Mouse (Mus musculus): ENCODE measurements around the gene Dennd4a.
A peak's percentile ranks its signal among the peaks of the same experiment; 100 is the strongest.

Dennd4a gene

DNA sequence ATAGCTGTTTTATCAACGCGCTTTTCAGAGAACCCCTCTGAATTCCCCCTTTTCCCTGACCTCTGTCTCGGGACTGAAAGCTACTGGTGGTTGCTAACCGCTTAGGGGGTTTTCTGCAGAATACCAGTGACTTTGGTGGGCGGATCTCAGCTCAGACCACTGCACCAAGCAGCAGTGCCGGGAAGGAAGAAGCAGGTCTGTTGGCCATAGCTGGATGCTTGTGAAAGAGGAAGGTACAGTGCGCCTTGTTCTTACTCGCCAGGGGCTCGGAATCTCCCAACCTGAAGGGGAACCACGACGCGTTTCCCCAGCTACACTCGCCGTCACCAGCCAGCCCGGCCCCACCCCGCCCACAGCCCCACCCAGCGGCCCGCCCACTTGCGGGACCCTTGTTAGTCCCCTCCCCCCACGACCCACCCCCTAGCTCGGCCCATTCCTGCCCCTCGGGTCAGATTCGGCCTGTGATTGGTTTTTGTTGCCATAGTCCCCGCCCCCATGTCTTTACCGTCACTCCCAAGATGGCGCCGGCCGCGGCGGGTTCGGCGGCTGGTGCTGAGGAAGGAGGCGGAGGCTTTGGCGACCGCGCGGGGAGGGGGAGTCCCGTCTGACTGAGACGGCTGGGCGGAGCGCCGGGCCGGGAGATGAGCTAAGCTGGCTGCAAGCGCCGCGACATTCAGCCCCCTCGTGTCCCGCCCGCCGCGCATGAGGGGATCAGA lies at the start of gene Dennd4a:
Gene Dennd4a (plus strand): TSS at position 519 of the 716 bp plus-strand sequence.
- peak; percentile 98 for DNase-seq (ENCODE audit: low spot score)

DNA sequence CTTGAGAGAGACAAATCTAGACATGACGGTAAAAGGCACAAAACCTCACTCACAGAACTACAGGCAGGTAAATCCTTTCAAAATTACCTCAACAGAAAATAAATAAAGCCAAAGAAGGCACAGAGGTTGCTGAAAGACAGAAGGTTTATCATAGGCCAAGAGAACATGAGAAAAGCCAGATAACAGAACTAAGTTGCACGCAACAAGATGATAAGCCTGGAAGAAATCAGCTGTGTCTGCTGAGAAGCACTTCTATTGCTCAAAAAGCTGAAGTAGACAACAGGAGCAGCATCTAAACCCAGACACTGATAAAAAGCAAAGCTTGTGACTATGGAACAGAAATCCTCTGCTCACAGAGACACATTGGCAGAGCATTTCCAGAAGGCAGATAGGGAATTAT lies 46.3 kb upstream of the Dennd4a start:
- DNase-seq (ENCODE audit: low spot score) = no peak

DNA sequence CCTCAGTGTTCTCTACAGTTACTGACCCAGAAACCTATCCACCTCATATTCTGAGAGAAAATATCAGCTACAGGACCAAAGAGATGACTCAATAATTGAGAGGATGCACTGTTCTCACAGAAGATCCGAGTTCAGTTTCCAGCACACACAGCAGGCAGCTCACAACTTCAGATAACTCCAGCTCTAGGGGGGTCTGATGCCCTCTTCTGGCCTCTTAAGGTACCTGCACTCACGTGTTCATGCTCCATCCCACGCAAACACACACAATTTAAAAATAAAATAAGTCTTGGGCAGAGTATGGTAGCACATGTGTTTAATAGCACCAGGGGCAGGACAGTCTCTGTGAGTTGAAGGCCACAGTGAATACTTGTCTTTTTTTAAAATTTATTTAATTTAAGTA lies 45.0 kb upstream of the Dennd4a start:
- DNase-seq (ENCODE audit: low spot score) = no peak

DNA sequence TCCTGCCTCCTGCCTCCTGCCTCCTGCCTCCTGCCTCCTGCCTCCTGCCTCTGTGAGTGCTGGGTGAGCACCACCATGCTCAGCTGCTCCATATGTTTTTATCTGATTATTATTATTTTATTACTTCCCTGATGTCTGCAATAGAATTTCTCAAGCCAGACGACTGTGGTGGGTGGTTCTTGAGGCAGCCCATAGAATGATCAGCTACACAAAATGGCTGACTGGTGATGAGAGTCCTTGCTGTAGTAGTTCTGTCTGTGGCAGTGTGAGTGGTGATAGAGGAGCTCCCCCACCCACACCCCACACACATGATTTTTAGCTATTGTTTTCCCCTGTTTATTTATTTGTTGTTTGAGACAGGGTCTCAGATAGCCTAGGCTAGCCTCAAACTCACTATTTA lies 43.3 kb upstream of the Dennd4a start:
- no peak for DNase-seq (ENCODE audit: low spot score)

DNA sequence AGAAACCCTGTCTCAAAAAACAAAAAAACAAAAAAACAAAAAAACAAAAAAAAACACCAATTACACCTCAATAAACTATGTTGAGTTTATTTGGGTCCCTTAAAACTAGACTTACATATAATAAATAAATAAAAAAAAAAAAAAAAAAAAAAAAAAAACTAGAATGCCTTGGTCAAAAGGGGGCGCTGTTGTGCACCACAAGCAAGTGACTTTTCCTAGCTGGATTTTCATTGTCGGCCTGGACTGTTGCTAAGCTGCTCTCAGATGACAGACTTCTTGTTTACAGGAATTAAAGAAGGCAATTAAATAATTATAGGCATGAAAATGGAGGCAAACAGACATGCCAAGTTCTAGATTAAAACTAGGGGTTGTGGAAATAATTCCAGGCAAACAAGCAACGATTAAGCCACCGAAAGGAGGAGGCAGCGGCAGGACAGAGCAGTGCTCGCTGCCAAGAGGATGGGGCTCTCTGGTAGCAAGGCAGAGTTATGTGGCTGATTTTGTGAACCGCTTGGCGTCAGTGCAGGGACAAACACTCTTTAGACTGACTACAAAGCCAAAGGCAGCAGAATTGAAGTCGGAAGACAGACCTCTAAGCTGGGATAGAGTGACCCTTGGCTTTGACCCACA lies 42.0 kb upstream of the Dennd4a start:
- DNase-seq (ENCODE audit: low spot score) = no peak

DNA sequence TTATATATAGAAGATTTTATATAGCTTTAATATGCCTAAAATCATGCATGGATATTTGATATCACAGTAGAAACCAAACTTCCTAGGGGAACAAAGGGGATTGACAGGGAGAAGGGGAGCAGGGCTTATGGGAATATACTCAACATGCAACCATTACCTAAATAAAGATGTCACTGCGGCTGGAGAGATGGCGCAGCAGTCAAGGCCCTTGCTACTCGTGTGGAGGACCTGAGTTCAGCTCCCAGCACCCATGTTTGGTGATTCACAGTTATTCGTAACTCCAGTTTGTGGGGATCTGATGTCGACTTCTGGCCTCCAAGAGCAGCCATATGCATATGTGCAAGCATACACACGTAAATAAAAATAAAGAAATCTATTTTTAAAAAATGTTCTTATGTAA lies 41.2 kb upstream of the Dennd4a start:
- DNase-seq (ENCODE audit: low spot score) = no peak

DNA sequence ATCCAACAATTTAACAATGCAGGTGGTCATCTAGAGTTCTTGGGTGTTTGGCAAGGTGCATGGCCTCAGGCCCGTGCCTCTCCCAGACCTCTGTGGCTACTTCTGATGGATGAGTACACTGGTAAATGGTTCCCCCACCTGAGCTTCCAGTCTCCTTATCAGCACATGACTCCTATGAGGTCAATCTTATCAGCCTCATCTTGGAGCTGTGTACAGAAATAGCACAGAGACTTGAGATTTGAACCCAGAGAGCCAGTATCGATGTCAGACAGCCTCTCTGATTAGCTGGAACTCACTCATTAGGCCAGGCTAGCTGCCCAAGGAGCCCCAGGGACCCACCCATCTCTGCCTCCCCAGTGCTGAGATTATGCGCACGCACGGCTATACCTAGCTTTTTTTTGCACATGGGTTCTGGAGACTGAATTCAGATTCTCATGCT lies 40.7 kb upstream of the Dennd4a start:
- no peak for DNase-seq (ENCODE audit: low spot score)

DNA sequence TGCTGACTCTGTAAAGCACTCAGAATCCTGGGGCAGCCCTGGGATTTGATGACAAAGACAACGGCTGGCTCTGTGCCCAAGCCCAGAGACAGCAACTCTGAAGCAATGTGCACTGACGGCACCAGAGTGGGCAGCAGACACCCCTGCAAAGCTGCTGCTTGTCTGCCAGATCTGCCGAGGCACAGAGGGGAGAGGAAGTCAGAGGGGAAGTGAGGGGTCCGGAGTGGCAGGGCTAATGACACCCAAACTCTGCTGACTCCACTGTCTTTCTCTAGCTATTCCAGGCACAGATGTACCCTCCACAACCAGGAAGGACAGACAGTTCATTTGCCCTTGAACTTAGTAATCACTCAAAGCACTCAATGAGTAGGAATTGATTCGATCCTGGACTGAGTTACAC lies 39.9 kb upstream of the Dennd4a start:
- no peak for DNase-seq (ENCODE audit: low spot score)

DNA sequence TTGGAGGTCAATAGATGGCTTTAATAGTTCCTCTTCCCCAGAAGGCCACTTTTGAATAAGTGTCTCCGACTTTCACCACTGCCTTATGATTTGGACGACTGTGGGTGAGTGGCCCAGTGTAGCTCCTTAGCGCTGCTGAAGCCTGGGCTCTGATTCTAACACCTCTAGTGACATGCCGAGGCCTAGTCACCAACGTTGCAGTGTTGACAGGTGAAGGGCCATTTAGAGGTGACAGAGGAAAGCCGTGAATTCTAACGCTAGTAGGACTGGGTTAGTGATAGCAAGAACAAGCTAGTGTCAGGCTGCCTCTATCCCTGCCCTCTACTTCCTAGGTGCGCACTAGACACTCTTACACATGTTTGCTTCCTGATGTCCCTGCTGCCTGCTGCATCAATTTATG lies 37.9 kb upstream of the Dennd4a start:
- DNase-seq (ENCODE audit: low spot score) = no peak

DNA sequence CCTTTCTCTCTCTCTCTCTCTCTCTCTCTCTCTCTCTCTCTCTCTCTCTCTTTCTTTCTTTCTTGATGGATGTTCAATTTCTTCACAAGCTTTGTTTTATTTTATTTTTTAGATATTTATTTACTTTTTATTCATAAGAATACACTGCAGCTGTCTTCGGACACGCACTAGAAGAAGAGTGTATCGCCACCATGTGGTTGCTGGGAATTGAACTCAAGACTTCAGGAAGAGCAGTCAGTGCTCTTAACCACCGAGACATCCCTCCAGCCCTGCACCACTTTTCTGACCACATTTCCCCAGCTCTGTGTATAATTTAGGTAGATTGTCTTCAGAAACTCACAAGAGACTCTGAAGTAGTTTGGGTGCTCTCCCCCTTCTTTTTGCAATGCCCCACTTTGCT lies 37.2 kb upstream of the Dennd4a start:
- DNase-seq (ENCODE audit: low spot score) = no peak

DNA sequence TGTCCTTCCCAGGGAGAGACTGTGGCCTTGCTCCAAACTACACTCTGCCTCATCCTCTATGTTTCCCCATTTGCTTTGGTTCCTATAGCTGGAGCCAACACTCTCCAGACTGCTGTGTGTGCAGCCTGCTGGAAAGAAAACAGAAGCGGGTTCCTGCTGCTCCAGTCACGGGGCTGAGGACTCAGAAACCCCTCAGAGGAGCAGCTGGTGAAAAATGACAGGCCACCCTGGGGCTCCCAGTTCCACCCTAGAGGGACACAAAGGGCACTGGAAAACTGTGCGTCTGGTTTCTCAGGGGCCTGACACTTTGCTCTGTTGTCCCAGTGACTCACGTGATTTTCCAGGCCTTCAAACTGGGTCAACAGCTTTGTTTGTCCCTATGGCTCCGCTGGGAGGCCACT lies 36.7 kb upstream of the Dennd4a start:
- no peak for DNase-seq (ENCODE audit: low spot score)

DNA sequence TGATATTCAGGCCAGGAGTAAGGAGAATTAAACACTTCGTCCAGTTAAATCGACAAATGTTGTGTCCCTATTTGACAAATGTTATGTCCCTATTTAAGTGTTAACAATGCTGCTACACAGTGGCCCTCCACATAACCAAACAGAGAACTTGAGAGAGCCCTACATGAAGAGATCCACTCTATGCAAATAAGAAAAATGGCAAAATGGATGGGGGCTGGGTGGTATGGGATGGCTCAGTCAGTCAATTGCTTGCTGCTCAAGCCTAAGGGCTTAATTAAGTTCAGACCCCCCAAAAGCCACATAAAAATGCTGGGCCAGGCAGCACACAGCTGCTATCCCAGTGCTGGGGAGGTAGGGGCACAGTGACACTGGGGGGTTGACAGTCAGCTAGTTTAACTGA lies 36.3 kb upstream of the Dennd4a start:
- no peak for DNase-seq (ENCODE audit: low spot score)

DNA sequence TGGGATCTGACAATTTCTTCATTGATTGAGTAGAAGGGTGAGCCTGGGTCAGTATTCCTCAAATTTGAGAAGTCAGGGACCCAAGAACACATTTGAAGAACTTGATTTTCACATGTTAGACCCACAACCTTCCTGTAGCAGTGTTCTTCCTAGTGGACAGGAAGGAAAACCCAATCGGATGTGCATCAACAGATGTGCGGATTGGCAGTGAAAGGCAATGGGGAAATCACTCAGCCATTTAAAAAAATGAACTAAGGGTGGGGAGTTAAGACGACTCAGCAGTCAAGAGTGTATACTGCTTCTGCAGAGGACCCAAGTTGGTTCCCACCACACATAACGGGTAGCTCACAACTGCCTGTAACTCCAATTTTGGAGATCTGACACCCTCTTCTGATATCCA lies 35.6 kb upstream of the Dennd4a start:
- no peak for DNase-seq (ENCODE audit: low spot score)

DNA sequence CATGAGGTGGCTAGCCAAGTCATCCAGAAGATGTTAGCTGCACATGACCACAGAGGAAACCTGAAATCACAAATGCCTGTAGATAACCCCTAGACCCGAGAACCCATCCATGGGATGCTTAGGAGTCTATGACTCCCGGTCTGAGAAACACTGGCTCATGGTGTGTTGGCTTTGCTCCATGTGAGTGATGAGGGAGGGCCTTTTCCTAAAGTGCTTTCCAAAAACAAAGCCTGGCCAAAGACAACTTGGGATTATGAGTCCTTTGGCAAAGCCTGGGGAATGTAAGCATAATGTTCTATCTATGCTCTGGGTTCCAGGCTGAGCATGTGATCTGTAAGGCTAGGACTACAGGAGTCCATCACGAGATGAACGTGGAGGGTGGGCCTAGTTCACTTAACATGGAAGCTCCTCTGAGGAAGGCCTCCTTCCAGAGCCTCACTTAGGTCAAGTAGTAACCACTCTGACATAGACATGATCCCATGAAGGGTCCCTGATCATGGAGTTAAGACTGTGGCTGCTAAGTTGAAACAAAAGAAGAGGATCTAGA lies 33.6 kb upstream of the Dennd4a start:
- DNase-seq (ENCODE audit: low spot score) = no peak

DNA sequence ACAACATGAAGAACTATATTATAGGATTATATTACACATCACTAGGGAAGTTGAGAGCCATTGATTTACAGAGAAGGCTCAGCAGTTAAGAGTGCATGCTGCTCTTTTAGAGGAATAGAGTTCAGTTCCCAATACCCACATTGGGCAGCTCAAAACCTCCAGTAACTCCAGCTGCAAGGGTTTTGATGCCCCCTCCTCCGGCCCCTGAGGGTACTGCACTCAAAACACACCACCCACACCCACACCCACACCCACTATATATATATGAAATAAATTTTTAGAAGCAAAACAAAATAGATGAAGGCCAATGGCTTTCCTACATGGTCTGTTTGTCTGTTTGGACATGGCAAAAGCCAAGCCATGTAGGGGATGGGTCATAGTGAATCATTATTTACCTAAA lies 33.0 kb upstream of the Dennd4a start:
- no peak for DNase-seq (ENCODE audit: low spot score)

DNA sequence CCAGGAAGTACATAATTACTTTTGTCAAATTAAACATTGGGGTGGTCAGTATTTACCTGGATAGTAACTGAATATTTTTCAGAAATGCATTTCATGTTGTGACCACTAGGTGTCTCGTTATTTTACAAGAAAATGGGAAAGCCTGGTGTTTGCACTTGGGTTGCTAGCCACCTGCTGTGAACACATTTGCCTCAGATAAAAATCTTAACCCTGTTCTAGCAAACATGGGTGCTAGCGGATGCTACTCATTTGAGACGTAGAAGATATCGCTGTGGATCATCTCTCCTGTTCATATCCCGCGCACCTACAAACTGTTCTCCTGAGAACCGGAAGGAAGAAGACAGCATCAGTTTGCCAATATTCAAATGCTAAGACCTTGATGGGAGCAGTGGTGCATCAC lies 31.5 kb upstream of the Dennd4a start:
- DNase-seq (ENCODE audit: low spot score) = no peak

DNA sequence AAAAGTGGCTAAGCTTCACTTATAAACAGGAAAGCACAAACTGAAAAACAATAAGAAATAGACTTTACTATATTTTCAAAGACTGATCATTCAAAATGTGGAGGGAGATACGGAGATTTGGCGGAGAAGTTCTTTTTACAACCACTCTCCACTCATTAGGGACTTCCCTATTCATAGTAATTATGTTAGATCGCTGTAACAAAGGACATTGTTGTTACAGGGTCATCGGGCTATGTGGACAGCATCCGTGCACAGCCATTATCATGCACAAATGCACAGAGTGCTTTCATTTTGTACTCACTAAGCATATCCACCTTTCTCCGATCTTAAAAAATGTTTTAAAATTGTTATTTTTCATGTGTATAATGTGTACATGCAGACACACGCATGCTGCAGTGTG lies 27.6 kb upstream of the Dennd4a start:
- no peak for DNase-seq (ENCODE audit: low spot score)

DNA sequence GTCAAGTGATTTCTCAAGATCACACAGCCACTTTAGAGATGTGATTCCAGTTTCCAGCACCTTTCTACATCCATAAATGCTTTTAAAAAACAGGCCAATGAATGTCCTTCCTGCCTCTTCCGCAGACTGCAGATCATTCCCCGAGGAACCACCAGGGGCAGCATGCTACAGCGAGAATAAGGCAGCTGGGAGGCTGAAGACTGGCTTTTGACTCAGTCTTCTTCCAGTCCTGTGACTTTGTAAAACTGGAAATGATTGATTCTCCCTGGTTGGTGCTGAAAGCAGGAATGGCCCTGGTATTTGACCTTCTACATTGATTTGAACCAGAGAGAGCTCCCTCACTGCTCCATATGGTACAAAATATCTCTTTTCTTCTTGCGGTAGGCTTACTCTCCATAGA lies 26.3 kb upstream of the Dennd4a start:
- DNase-seq (ENCODE audit: low spot score) = peak; percentile 21

DNA sequence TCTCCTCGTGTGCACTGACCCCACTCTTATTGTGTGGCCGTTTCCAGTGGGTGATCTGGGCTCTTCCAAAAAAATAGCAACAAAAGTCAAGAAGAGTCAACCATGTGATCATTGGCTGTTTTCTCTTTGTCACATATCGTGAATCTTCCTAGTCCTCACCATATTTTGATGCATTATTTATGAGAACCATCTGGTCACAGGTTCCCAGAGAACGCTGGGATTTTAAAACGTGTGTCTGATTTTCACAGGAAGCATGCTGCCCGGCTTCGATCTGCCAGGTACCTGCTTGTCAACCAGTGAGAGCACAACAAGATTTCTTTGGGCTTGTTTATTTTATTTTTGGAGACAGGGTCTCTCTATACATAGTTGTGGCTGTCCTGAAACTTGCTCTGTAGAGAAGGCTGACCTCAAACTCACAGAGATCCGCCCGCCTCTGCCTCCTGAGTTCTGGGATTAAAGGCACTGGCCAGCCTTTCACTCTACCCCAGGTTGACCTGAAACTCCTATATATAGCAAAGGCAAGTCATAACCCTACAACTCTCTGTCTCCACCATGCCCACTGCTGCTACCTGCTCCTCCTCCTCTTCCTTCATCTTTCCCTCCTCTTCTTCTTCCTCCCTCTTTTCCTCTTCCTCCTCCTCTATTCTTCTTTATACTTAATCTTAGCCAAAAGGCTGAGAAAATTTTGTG lies 24.8 kb upstream of the Dennd4a start:
- DNase-seq (ENCODE audit: low spot score) = no peak

DNA sequence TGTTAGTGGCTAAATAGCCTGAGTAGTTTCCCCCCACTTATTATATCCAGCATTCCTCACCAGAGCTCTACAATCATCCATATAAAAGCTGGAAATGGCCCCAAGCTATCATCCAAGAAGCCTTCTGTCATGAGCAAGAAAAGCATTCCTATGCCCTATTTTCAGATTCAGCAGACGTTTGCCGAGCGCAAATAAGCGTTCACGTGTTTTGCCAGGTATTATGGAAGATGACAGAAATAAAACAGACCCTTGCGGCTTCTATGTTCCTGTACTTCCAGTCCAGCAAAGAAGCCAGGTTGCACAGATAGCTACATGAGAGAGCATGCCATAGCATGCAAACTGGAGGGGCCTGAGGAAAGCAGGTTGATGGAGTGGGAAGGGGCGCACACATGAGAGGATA lies 23.1 kb upstream of the Dennd4a start:
- DNase-seq (ENCODE audit: low spot score) = no peak

DNA sequence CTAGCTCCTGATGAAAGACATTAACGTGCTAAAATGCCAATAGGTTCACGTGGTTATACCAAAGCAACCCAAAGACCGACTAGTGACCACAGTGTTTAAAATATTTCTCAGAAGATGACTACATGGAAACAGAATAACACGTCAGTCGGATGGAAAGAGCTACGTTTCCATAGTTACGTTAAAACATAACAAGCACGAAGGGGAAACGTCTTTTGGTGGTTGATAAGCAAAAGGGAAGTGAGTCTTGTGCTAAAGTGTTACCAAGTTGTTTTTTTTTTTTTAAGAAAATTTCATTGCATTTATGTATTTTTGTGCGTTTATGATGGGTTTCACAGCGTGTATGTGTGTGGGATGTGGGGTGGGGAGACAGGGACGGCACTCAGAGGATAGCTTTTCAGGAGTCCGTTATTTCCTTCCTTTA lies 21.8 kb upstream of the Dennd4a start:
- no peak for DNase-seq (ENCODE audit: low spot score)

DNA sequence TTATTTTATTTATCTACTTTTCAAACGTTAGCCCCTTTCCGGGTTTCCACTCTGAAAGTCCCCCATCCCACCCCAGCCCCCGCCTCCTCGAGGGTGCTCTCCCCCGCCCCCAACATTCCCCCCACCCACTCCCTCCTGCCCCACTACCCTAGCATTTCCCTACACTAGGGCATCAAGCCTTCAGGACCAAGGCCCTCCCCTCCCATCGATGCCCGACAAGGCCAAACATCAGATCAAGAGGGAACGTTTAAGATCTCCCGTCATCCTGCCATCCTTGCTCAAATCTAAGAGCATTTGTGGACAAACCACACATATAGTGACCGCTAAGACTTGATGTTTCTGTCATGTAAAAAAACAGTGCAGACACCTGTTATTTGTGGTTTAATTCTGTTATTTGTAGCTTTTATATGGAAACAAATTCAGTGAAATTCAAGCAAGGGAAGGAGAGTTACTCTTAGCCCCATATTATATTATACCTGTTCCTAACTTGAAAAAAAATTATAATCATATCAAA lies 21.2 kb upstream of the Dennd4a start:
- no peak for DNase-seq (ENCODE audit: low spot score)

All from ovary, adult 18-20 months (tissue).